Comparison of ENCODE assay signal across 8 mouse cellular contexts in genomic region chr8:70720739-70721138, GRCm38 (mm10). TPM values are rescaled to one million over a fixed set of nuclear protein-coding genes. Genes with fewer than 3 reads are reported as not detected.
DNase-seq lines count a peak whose midpoint lies in the region; ATAC-seq and TF ChIP-seq lines count a peak whose summit lies in the region.

No protein-coding gene starts in this region.

- 4% methylated on average over 3 of the region's 3 CpGs for WGBS in intestine, postnatal 0 days
- WGBS in intestine, embryonic 16.5 days, result 6% methylated on average over 3 of the region's 3 CpGs
- WGBS in forebrain, embryonic 10.5 days, result 5% methylated on average over 3 of the region's 3 CpGs
- 9% methylated on average over 3 of the region's 3 CpGs for WGBS in hindbrain, embryonic 13.5 days
- 5% methylated on average over 3 of the region's 3 CpGs for WGBS in limb, embryonic 11.5 days

- H3K9ac ChIP-seq in intestine, postnatal 0 days (ENCODE audit: low read depth, low read length), result no peak overlapping the region
- no peak overlapping the region for H3K9ac ChIP-seq in intestine, embryonic 16.5 days (ENCODE audit: low read depth, low read length)
- no peak overlapping the region for H3K9ac ChIP-seq in hindbrain, embryonic 13.5 days
- no peak overlapping the region for H3K9ac ChIP-seq in limb, embryonic 11.5 days (ENCODE audit: low read length)

- peak; percentile 96 for TF ChIP-seq CTCF in intestine, postnatal 0 days (IDR thresholded peaks at IDR 0.05; ENCODE audit: low read depth)

- no peaks in the 10 kb centered on the region for H3K27me3 ChIP-seq in intestine, postnatal 0 days (replicated peaks; ENCODE audit: control insufficient read depth, insufficient read depth, low read length)
- no peaks in the 10 kb centered on the region for H3K27me3 ChIP-seq in intestine, embryonic 16.5 days (replicated peaks; ENCODE audit: control insufficient read depth, insufficient read depth, low read length)
- peaks cover 29% of the 10 kb centered on the region for H3K27me3 ChIP-seq in forebrain, embryonic 10.5 days (ENCODE audit: poor library complexity, severe bottlenecking)
- peaks cover 26% of the 10 kb centered on the region; the same call in 1 of the 2 replicates for H3K27me3 ChIP-seq in hindbrain, embryonic 13.5 days
- no peaks in the 10 kb centered on the region for H3K27me3 ChIP-seq in limb, embryonic 11.5 days (ENCODE audit: control insufficient read depth, insufficient read depth, low read length)

- H3K4me1 ChIP-seq in intestine, postnatal 0 days (replicated peaks; ENCODE audit: control insufficient read depth, insufficient read depth, low read length), result no peaks in the 10 kb centered on the region
- peaks cover 12% of the 10 kb centered on the region for H3K4me1 ChIP-seq in intestine, embryonic 16.5 days (ENCODE audit: control insufficient read depth, insufficient read depth, low read length)
- peaks cover 5% of the 10 kb centered on the region for H3K4me1 ChIP-seq in forebrain, embryonic 10.5 days
- 0 out of 2 replicates have a peak, but pooled peaks cover 3% of the 10 kb centered on the region for H3K4me1 ChIP-seq in hindbrain, embryonic 13.5 days (replicated peaks)
- H3K4me1 ChIP-seq in limb, embryonic 11.5 days (ENCODE audit: control insufficient read depth, insufficient read depth, low read length), result no peaks in the 10 kb centered on the region

- 0 out of 2 replicates have a peak, but pooled peaks have one; percentile 20 for ATAC-seq in intestine, postnatal 0 days
- no peak for ATAC-seq in intestine, embryonic 16.5 days
- ATAC-seq in hindbrain, embryonic 13.5 days (ENCODE audit: low FRiP score), result 0 out of 2 replicates have a peak, but pooled peaks have one; percentile 47
- no peak for ATAC-seq in limb, embryonic 11.5 days (ENCODE audit: insufficient number of reproducible peaks, low FRiP score, low TSS enrichment, low read depth)
- peak; percentile 45; the same call in 1 of the 2 replicates for ATAC-seq in monocyte, adult 5-6 weeks (replicated peaks; ENCODE audit: insufficient number of reproducible peaks, low FRiP score, low TSS enrichment, poor library complexity, severe bottlenecking)

- H3K4me2 ChIP-seq in intestine, postnatal 0 days (replicated peaks; ENCODE audit: low read depth), result no peak overlapping the region
- H3K4me2 ChIP-seq in intestine, embryonic 16.5 days (ENCODE audit: low read depth, low read length), result no peak overlapping the region
- H3K4me2 ChIP-seq in hindbrain, embryonic 13.5 days, result no peak overlapping the region
- H3K4me2 ChIP-seq in limb, embryonic 11.5 days (ENCODE audit: low read depth, severe bottlenecking), result no peak overlapping the region

- H3K27ac ChIP-seq in intestine, postnatal 0 days (ENCODE audit: low read depth, low read length), result no peak overlapping the region
- H3K27ac ChIP-seq in intestine, embryonic 16.5 days (ENCODE audit: low read length), result no peak overlapping the region
- no peak overlapping the region for H3K27ac ChIP-seq in forebrain, embryonic 10.5 days
- H3K27ac ChIP-seq in hindbrain, embryonic 13.5 days, result no peak overlapping the region
- no peak overlapping the region for H3K27ac ChIP-seq in limb, embryonic 11.5 days (replicated peaks; ENCODE audit: low read depth, low read length)

- no peaks in the 10 kb centered on the region for H3K9me3 ChIP-seq in intestine, postnatal 0 days (ENCODE audit: control insufficient read depth)
- no peaks in the 10 kb centered on the region for H3K9me3 ChIP-seq in intestine, embryonic 16.5 days (ENCODE audit: control insufficient read depth, low read length)
- no peaks in the 10 kb centered on the region for H3K9me3 ChIP-seq in forebrain, embryonic 10.5 days
- no peaks in the 10 kb centered on the region for H3K9me3 ChIP-seq in hindbrain, embryonic 13.5 days
- no peaks in the 10 kb centered on the region for H3K9me3 ChIP-seq in limb, embryonic 11.5 days (ENCODE audit: control insufficient read depth, low read length)

- H3K36me3 ChIP-seq in intestine, postnatal 0 days (ENCODE audit: control insufficient read depth, insufficient read depth), result no peaks in the 10 kb centered on the region; the same call in 1 of the 2 replicates
- no peaks in the 10 kb centered on the region for H3K36me3 ChIP-seq in intestine, embryonic 16.5 days (ENCODE audit: control insufficient read depth, insufficient read depth, low read length)
- no peaks in the 10 kb centered on the region for H3K36me3 ChIP-seq in forebrain, embryonic 10.5 days (replicated peaks)
- no peaks in the 10 kb centered on the region for H3K36me3 ChIP-seq in hindbrain, embryonic 13.5 days
- no peaks in the 10 kb centered on the region for H3K36me3 ChIP-seq in limb, embryonic 11.5 days (ENCODE audit: control insufficient read depth, insufficient read depth, low read length)

- H3K4me3 ChIP-seq in intestine, postnatal 0 days (ENCODE audit: low read depth, low read length), result no peak overlapping the region
- no peak overlapping the region for H3K4me3 ChIP-seq in intestine, embryonic 16.5 days (ENCODE audit: low read length)
- no peak overlapping the region for H3K4me3 ChIP-seq in forebrain, embryonic 10.5 days
- no peak overlapping the region for H3K4me3 ChIP-seq in hindbrain, embryonic 13.5 days
- H3K4me3 ChIP-seq in limb, embryonic 11.5 days (ENCODE audit: low read depth, low read length), result no peak overlapping the region

- DNase-seq in brain, adult 2 months (ENCODE audit: low read depth, low spot score), result peak; percentile 84
- peak; percentile 73 for DNase-seq in forebrain, embryonic 10.5 days (ENCODE audit: extremely low spot score, low spot score)
- DNase-seq in limb, embryonic 11.5 days (ENCODE audit: low spot score), result peak; percentile 92
- DNase-seq in spleen, postnatal 4 days (ENCODE audit: low spot score in 2 of 2), result peak; percentile 79 to 93

RNA-seq across cellular contexts. Expression of gene Gm3336, which starts 2.4 kb away (rescaled TPM):
- polyA plus RNA-seq in intestine, postnatal 0 days (2015; fragmentation: Nextera tagmentation; extraction: Ambion mirVana), result 2.8 TPM in 2 replicates
- polyA plus RNA-seq in intestine, embryonic 16.5 days (2015; fragmentation: Nextera tagmentation; extraction: Ambion mirVana), result 3.3 and 4.1 TPM in 2 replicates
- not detected in 2 replicates for polyA plus RNA-seq in forebrain, embryonic 10.5 days (2016; fragmentation: Nextera tagmentation; extraction: Ambion mirVana)
- polyA plus RNA-seq in hindbrain, embryonic 13.5 days (2015; fragmentation: Nextera tagmentation; extraction: Ambion mirVana), result not detected in 2 replicates
- not detected in 2 replicates for polyA plus RNA-seq in limb, embryonic 11.5 days (2014; fragmentation: Nextera tagmentation; extraction: Ambion mirVana)
- total RNA-seq in monocyte, adult 5-6 weeks (2017), result not detected in 3 replicates

RNA-seq across cellular contexts. Expression of gene Pde4c, which starts 2.8 kb away (rescaled TPM):
- polyA plus RNA-seq in intestine, postnatal 0 days (2015; fragmentation: Nextera tagmentation; extraction: Ambion mirVana), result 0.21 and 0.31 TPM in 2 replicates
- polyA plus RNA-seq in intestine, embryonic 16.5 days (2015; fragmentation: Nextera tagmentation; extraction: Ambion mirVana), result 0.28 and 0.64 TPM in 2 replicates
- polyA plus RNA-seq in forebrain, embryonic 10.5 days (2016; fragmentation: Nextera tagmentation; extraction: Ambion mirVana), result 0.38 and 0.68 TPM in 2 replicates
- 0.14 and 0.23 TPM in 2 replicates for polyA plus RNA-seq in hindbrain, embryonic 13.5 days (2015; fragmentation: Nextera tagmentation; extraction: Ambion mirVana)
- polyA plus RNA-seq in limb, embryonic 11.5 days (2014; fragmentation: Nextera tagmentation; extraction: Ambion mirVana), result 0.08 and 0.13 TPM in 2 replicates
- 0.10 to 0.19 TPM in 2 of 3 replicates, not detected in the other for total RNA-seq in monocyte, adult 5-6 weeks (2017)

RNA-seq across cellular contexts. Expression of gene Iqcn, which starts 17.5 kb away (rescaled TPM):
- polyA plus RNA-seq in intestine, postnatal 0 days (2015; fragmentation: Nextera tagmentation; extraction: Ambion mirVana), result not detected in 2 replicates
- polyA plus RNA-seq in intestine, embryonic 16.5 days (2015; fragmentation: Nextera tagmentation; extraction: Ambion mirVana), result not detected in 2 replicates
- 0.02 TPM in 1 of 2 replicates, not detected in the other for polyA plus RNA-seq in forebrain, embryonic 10.5 days (2016; fragmentation: Nextera tagmentation; extraction: Ambion mirVana)
- polyA plus RNA-seq in hindbrain, embryonic 13.5 days (2015; fragmentation: Nextera tagmentation; extraction: Ambion mirVana), result 0.04 and 0.09 TPM in 2 replicates
- not detected in 2 replicates for polyA plus RNA-seq in limb, embryonic 11.5 days (2014; fragmentation: Nextera tagmentation; extraction: Ambion mirVana)
- total RNA-seq in monocyte, adult 5-6 weeks (2017), result 0.67 to 0.78 TPM in 2 of 3 replicates, not detected in the other

RNA-seq across cellular contexts. Expression of gene Jund, which starts 22.0 kb away (rescaled TPM):
- 114 and 121 TPM in 2 replicates for polyA plus RNA-seq in intestine, postnatal 0 days (2015; fragmentation: Nextera tagmentation; extraction: Ambion mirVana)
- 37.3 and 52.2 TPM in 2 replicates for polyA plus RNA-seq in intestine, embryonic 16.5 days (2015; fragmentation: Nextera tagmentation; extraction: Ambion mirVana)
- polyA plus RNA-seq in forebrain, embryonic 10.5 days (2016; fragmentation: Nextera tagmentation; extraction: Ambion mirVana), result 49.6 and 50.9 TPM in 2 replicates
- 79.2 and 94.3 TPM in 2 replicates for polyA plus RNA-seq in hindbrain, embryonic 13.5 days (2015; fragmentation: Nextera tagmentation; extraction: Ambion mirVana)
- 104 and 109 TPM in 2 replicates for polyA plus RNA-seq in limb, embryonic 11.5 days (2014; fragmentation: Nextera tagmentation; extraction: Ambion mirVana)
- 131 to 182 TPM (median 168 TPM) in 3 replicates for total RNA-seq in monocyte, adult 5-6 weeks (2017)

RNA-seq across cellular contexts. Expression of gene Rab3a, which starts 33.7 kb away (rescaled TPM):
- polyA plus RNA-seq in intestine, postnatal 0 days (2015; fragmentation: Nextera tagmentation; extraction: Ambion mirVana), result 18.8 and 19.5 TPM in 2 replicates
- 24.9 and 25.6 TPM in 2 replicates for polyA plus RNA-seq in intestine, embryonic 16.5 days (2015; fragmentation: Nextera tagmentation; extraction: Ambion mirVana)
- polyA plus RNA-seq in forebrain, embryonic 10.5 days (2016; fragmentation: Nextera tagmentation; extraction: Ambion mirVana), result 10.5 and 12.2 TPM in 2 replicates
- 352 and 355 TPM in 2 replicates for polyA plus RNA-seq in hindbrain, embryonic 13.5 days (2015; fragmentation: Nextera tagmentation; extraction: Ambion mirVana)
- 11.6 and 12.3 TPM in 2 replicates for polyA plus RNA-seq in limb, embryonic 11.5 days (2014; fragmentation: Nextera tagmentation; extraction: Ambion mirVana)
- 0.85 to 5.4 TPM (median 2.5 TPM) in 3 replicates for total RNA-seq in monocyte, adult 5-6 weeks (2017)

Comparison
In these comparisons a context has a peak if more than half of its experiments do, and no peak if none do; other contexts are left out.
1. ATAC-seq: peak in intestine, postnatal 0 days (single experiment), hindbrain, embryonic 13.5 days (single experiment) and monocyte, adult 5-6 weeks (single experiment); none in intestine, embryonic 16.5 days (single experiment) and limb, embryonic 11.5 days (single experiment).
2. Peak in every context shown above with its lines, with median percentiles within 50 percentile points of each other: DNase-seq.